Mouse (Mus musculus): ENCODE results near the gene B630019K06Rik. TPM values are rescaled to one million over a fixed set of nuclear protein-coding genes. Genes with fewer than 3 reads are reported as not detected.

Gene B630019K06Rik
- total and polyA plus RNA-seq, 3 experiments = 0.11 TPM; not detected in 2

GRCm38 (mm10) chrX:8884336-8884735 lies 7.8 kb upstream of the B630019K06Rik start:
- no peak overlapping the region for H3K4me2 ChIP-seq (ENCODE audit: insufficient read depth, low read depth, poor library complexity, severe bottlenecking)
- H3K4me1 ChIP-seq (ENCODE audit: control insufficient read depth in 1 of 2, insufficient read depth in 2 of 2) = no peaks in the 10 kb centered on the region

GRCm38 (mm10) chrX:8891975-8892342 lies 223 bp upstream of the B630019K06Rik start:
- in situ Hi-C loops (cut with MboI; ENCODE audit: low pct_ligation_motif_present, low pct_unique_long_range_greater_than_20kb, low sequenced_read_pairs) = no loop called here
- H3K79me2 ChIP-seq (replicated peaks; ENCODE audit: control insufficient read depth, extremely low read depth, insufficient read depth, poor library complexity, severe bottlenecking) = no peaks in the 10 kb centered on the region
- no peak for DNase-seq (ENCODE audit: extremely low read depth)
- no peak overlapping the region for H3K4me3 ChIP-seq (replicated peaks in 1 of 3; ENCODE audit: low read depth in 2 of 3, low read length in 2 of 3, poor library complexity in 1 of 3)
- dilution Hi-C loops (cut with MboI; ENCODE audit: extremely low pct_ligation_motif_present, extremely low pct_unique_long_range_greater_than_20kb, low sequenced_read_pairs) = no loop called here
- H3K9me3 ChIP-seq (replicated peaks; ENCODE audit: low read length) = no peaks in the 10 kb centered on the region
- no peak for TF ChIP-seq RAD21 (IDR thresholded peaks at IDR 0.05; ENCODE audit: low read depth, low read length)
- TF ChIP-seq ELF1 (IDR thresholded peaks at IDR 0.05; ENCODE audit: low read depth, low read length) = no peak
- TF ChIP-seq GABPA (IDR thresholded peaks at IDR 0.05; ENCODE audit: insufficient replicate concordance, low read depth, low read length) = no peak
- TF ChIP-seq EP300 (IDR thresholded peaks at IDR 0.05; ENCODE audit: low read length) = no peak
- no peak for TF ChIP-seq POLR2A (IDR thresholded peaks at IDR 0.05; ENCODE audit: low read depth, low read length)
- no peak for TF ChIP-seq ZKSCAN1 (IDR thresholded peaks at IDR 0.05; ENCODE audit: borderline replicate concordance, low read depth, low read length)
- no peak for TF ChIP-seq MXI1 (IDR thresholded peaks at IDR 0.05; ENCODE audit: low read depth, low read length)
- no peak for TF ChIP-seq USF1 (IDR thresholded peaks at IDR 0.05; ENCODE audit: low read depth, low read length)
- no peak for TF ChIP-seq POLR2AphosphoS2 (IDR thresholded peaks at IDR 0.05; ENCODE audit: low read depth, low read length)
- no peak for TF ChIP-seq USF2 (conservative IDR thresholded peaks at IDR 0.05; ENCODE audit: low read depth, low read length)
- TF ChIP-seq ZC3H11A (IDR thresholded peaks at IDR 0.05; ENCODE audit: low read depth, low read length) = no peak
- TF ChIP-seq MAZ (IDR thresholded peaks at IDR 0.05; ENCODE audit: low read depth, low read length) = no peak
- TF ChIP-seq HCFC1 (IDR thresholded peaks at IDR 0.05; ENCODE audit: low read depth, low read length) = no peak
- no peak for TF ChIP-seq CTCF (conservative IDR thresholded peaks at IDR 0.05 in 1 of 2, IDR thresholded peaks at IDR 0.05 in 1 of 2; ENCODE audit: low read depth in 2 of 2, low read length in 2 of 2)
- TF ChIP-seq KAT2A (IDR thresholded peaks at IDR 0.05; ENCODE audit: insufficient replicate concordance, low read length) = no peak
- TF ChIP-seq MAFK (IDR thresholded peaks at IDR 0.05; ENCODE audit: insufficient replicate concordance, low read length) = no peak
- TF ChIP-seq ZMIZ1 (IDR thresholded peaks at IDR 0.05; ENCODE audit: low read depth, low read length) = no peak
- no peak for TF ChIP-seq CHD2 (IDR thresholded peaks at IDR 0.05; ENCODE audit: low read length)
- no peak for TF ChIP-seq ETS1 (conservative IDR thresholded peaks at IDR 0.05; ENCODE audit: low read depth, low read length)
- no peaks in the 10 kb centered on the region for H3K4me1 ChIP-seq (ENCODE audit: control insufficient read depth in 1 of 2, insufficient read depth in 2 of 2)
- H3K36me3 ChIP-seq (replicated peaks in 1 of 2; ENCODE audit: control insufficient read depth in 1 of 2, insufficient read depth in 1 of 2, low read length in 1 of 2) = no peaks in the 10 kb centered on the region
- H3K27me3 ChIP-seq (replicated peaks) = no peaks in the 10 kb centered on the region
- H3K27ac ChIP-seq (ENCODE audit: insufficient read depth, low read depth) = no peak overlapping the region
- H3K9ac ChIP-seq (ENCODE audit: insufficient read depth, low read depth) = no peak overlapping the region
- H3K4me2 ChIP-seq (ENCODE audit: insufficient read depth, low read depth, poor library complexity, severe bottlenecking) = no peak overlapping the region

More at GRCm38 (mm10) chrX:8884336-8884735, 7.8 kb upstream of the B630019K06Rik start:
- Histone ChIP-seq H3K4me3 (replicated peaks in 1 of 3; ENCODE audit: low read depth in 2 of 3, low read length in 2 of 3, poor library complexity in 1 of 3) (no peak overlapping the region), H3K27ac (ENCODE audit: insufficient read depth, low read depth) (no peak overlapping the region), H3K36me3 (replicated peaks in 1 of 2; ENCODE audit: control insufficient read depth in 1 of 2, insufficient read depth in 1 of 2, low read length in 1 of 2) (no peaks in the 10 kb centered on the region), H3K79me2 (replicated peaks; ENCODE audit: control insufficient read depth, extremely low read depth, insufficient read depth, poor library complexity, severe bottlenecking) (no peaks in the 10 kb centered on the region), H3K9me3 (replicated peaks; ENCODE audit: low read length) (no peaks in the 10 kb centered on the region), H3K9ac (ENCODE audit: insufficient read depth, low read depth) (no peak overlapping the region), H3K27me3 (replicated peaks) (no peaks in the 10 kb centered on the region)
- dilution Hi-C loops (cut with MboI; ENCODE audit: extremely low pct_ligation_motif_present, extremely low pct_unique_long_range_greater_than_20kb, low sequenced_read_pairs) = no loop called here
- in situ Hi-C loops (cut with MboI; ENCODE audit: low pct_ligation_motif_present, low pct_unique_long_range_greater_than_20kb, low sequenced_read_pairs) = no loop called here
- DNase-seq (ENCODE audit: extremely low read depth) = no peak
- no peak for TF ChIP-seq TBP (conservative IDR thresholded peaks at IDR 0.05; ENCODE audit: low read depth, low read length)
- no peak for TF ChIP-seq MEF2A (IDR thresholded peaks at IDR 0.05; ENCODE audit: borderline replicate concordance, low read depth, low read length)
- TF ChIP-seq MAFK (IDR thresholded peaks at IDR 0.05; ENCODE audit: insufficient replicate concordance, low read length) = no peak
- no peak for TF ChIP-seq MXI1 (IDR thresholded peaks at IDR 0.05; ENCODE audit: low read depth, low read length)
